Mouse (Mus musculus) liver, embryonic 12.5 days (tissue): ENCODE results near the gene Trim75. TPM values are rescaled to one million over a fixed set of nuclear protein-coding genes. Genes with fewer than 3 reads are reported as not detected.
A peak's percentile ranks its signal among the peaks of the same experiment; 100 is the strongest.

Source experiments
- ATAC-seq: fragments of 200-750 bp; cut with Nextera tagmentation; 2 replicates; pipeline ENCODE4 v1.8.0; 2017; ENCODE audit warnings: moderate number of reproducible peaks, mild to moderate bottlenecking, moderate library complexity
- H3K27ac ChIP-seq: fragments of 300-500 bp; sonication (generic); 2 replicates; pipeline ENCODE4 v1.5.1; 2016; ENCODE audit warnings: mild to moderate bottlenecking
- H3K27me3 ChIP-seq: fragments of 300-500 bp; sonication (generic); replicated peaks from 2 replicates; pipeline ENCODE4 v1.6.1; 2016; ENCODE audit warnings: mild to moderate bottlenecking, moderate library complexity
- H3K36me3 ChIP-seq: fragments of 300-500 bp; sonication (generic); 2 replicates; pipeline ENCODE4 v1.6.1; 2016; ENCODE audit warnings: mild to moderate bottlenecking, moderate library complexity
- H3K4me1 ChIP-seq: fragments of 300-500 bp; sonication (generic); 2 replicates; pipeline ENCODE4 v1.6.1; 2016
- H3K4me2 ChIP-seq: fragments of 300-500 bp; sonication (generic); 2 replicates; pipeline ENCODE4 v1.6.1; 2016; ENCODE audit warnings: mild to moderate bottlenecking, moderate library complexity
- H3K4me3 ChIP-seq: fragments of 300-500 bp; sonication (generic); 2 replicates; pipeline ENCODE4 v1.5.1; 2016; ENCODE audit warnings: mild to moderate bottlenecking, moderate library complexity
- H3K9ac ChIP-seq: fragments of 300-500 bp; sonication (generic); 2 replicates; pipeline ENCODE4 v1.6.1; 2016; ENCODE audit warnings: mild to moderate bottlenecking, moderate library complexity
- H3K9me3 ChIP-seq: fragments of 300-500 bp; sonication (generic); replicated peaks from 2 replicates; pipeline ENCODE4 v1.6.1; 2016; ENCODE audit warnings: mild to moderate bottlenecking, moderate library complexity
- WGBS: fragments of 180-500 bp; shearing (Covaris S2); methylation state at CpG from one replicate; pipeline ENCODE4 v1.1.7; 2016; ENCODE audit not compliant: insufficient replicate concordance; 5-methylcytosine and 5-hydroxymethylcytosine counted together
- polyA plus RNA-seq: library from polyadenylated mRNA; unstranded; fragments of >200 nt; fragmentation: Nextera tagmentation; extraction: Ambion mirVana; gene quantifications from 2 replicates; pipeline ENCODE4 v1.2.1, GENCODE M21; 2016

The Trim75 gene
- polyA plus RNA-seq, 1 experiment from 2014 or later = not detected

GRCm38 (mm10) chr8:64983150-64983897, 4.3 kb downstream of the Trim75 start:
- no peaks in the 10 kb centered on the region for H3K27me3 ChIP-seq
- H3K9ac ChIP-seq = no peak overlapping the region
- H3K9me3 ChIP-seq = no peaks in the 10 kb centered on the region
- no peak for ATAC-seq
- H3K4me2 ChIP-seq = no peak overlapping the region
- no peak overlapping the region for H3K4me3 ChIP-seq
- no peaks in the 10 kb centered on the region for H3K36me3 ChIP-seq
- no peak overlapping the region for H3K27ac ChIP-seq
- H3K4me1 ChIP-seq = no peaks in the 10 kb centered on the region
- 65% methylated on average over 20 of the region's 20 CpGs for WGBS

GRCm38 (mm10) chr8:64962836-64963235, 24.8 kb downstream of the Trim75 start:
- Histone ChIP-seq H3K4me3 (no peak overlapping the region), H3K36me3 (peaks cover 38% of the 10 kb centered on the region), H3K27ac (no peak overlapping the region), H3K27me3 (no peaks in the 10 kb centered on the region), H3K4me2 (no peak overlapping the region), H3K9me3 (no peaks in the 10 kb centered on the region), H3K4me1 (no peaks in the 10 kb centered on the region), H3K9ac (no peak overlapping the region)
- ATAC-seq = no peak

GRCm38 (mm10) chr8:64959025-64959424, 28.6 kb downstream of the Trim75 start:
- Histone ChIP-seq H3K9me3 (no peaks in the 10 kb centered on the region), H3K4me3 (no peak overlapping the region), H3K36me3 (peaks cover 30% of the 10 kb centered on the region), H3K27ac (no peak overlapping the region), H3K27me3 (no peaks in the 10 kb centered on the region), H3K4me2 (no peak overlapping the region), H3K9ac (no peak overlapping the region), H3K4me1 (no peaks in the 10 kb centered on the region)
- ATAC-seq = no peak
- 77% methylated on average over 9 of the region's 9 CpGs for WGBS

- Histone ChIP-seq H3K27me3 (no peaks in the 10 kb centered on the region), H3K4me3 (no peak overlapping the region), H3K9ac (no peak overlapping the region), H3K27ac (no peak overlapping the region), H3K4me2 (no peak overlapping the region), H3K36me3 (peaks cover 5% of the 10 kb centered on the region; the same call in 1 of the 2 replicates), H3K9me3 (no peaks in the 10 kb centered on the region), H3K4me1 (peaks cover 7% of the 10 kb centered on the region; the same call in 1 of the 2 replicates)
- ATAC-seq = no peak
- 83% methylated on average over 6 of the region's 6 CpGs for WGBS
These were observed 35.5 kb downstream of the Trim75 start for GRCm38 (mm10) chr8:64952101-64952500.

GRCm38 (mm10) chr8:64948371-64948770, 39.3 kb downstream of the Trim75 start:
- H3K4me2 ChIP-seq = no peak overlapping the region; the same call in 1 of the 2 replicates
- peaks cover 18% of the 10 kb centered on the region for H3K4me1 ChIP-seq
- H3K9ac ChIP-seq = no peak overlapping the region
- H3K9me3 ChIP-seq = no peaks in the 10 kb centered on the region
- 76% methylated on average over 1 of the region's 1 CpGs for WGBS
- H3K4me3 ChIP-seq = no peak overlapping the region
- H3K36me3 ChIP-seq = no peaks in the 10 kb centered on the region
- H3K27me3 ChIP-seq = 0 out of 2 replicates have a peak, but pooled peaks cover 4% of the 10 kb centered on the region
- no peak overlapping the region for H3K27ac ChIP-seq
- ATAC-seq = no peak

- Histone ChIP-seq H3K4me3 (peak overlapping the region; percentile 79), H3K27me3 (peaks cover 9% of the 10 kb centered on the region), H3K9me3 (no peaks in the 10 kb centered on the region), H3K36me3 (no peaks in the 10 kb centered on the region), H3K4me2 (peak overlapping the region; percentile 85), H3K4me1 (peaks cover 18% of the 10 kb centered on the region), H3K27ac (peak overlapping the region; percentile 69), H3K9ac (peak overlapping the region; percentile 75)
- no peak for ATAC-seq
- WGBS = 11% methylated on average over 10 of the region's 10 CpGs
These were observed 40.0 kb downstream of the Trim75 start for GRCm38 (mm10) chr8:64947698-64948034.

- peak within 1 kb of the TSS; percentile 69 for H3K27ac ChIP-seq
- WGBS = under 1% methylated on average over 73 of the region's 73 CpGs
- H3K9me3 ChIP-seq = no peaks in the 10 kb centered on the region
- peaks cover 15% of the 10 kb centered on the region for H3K27me3 ChIP-seq
- peaks cover 18% of the 10 kb centered on the region for H3K4me1 ChIP-seq
- peak within 1 kb of the TSS; percentile 75 for H3K9ac ChIP-seq
- peak; percentile 95 for ATAC-seq
- no peaks in the 10 kb centered on the region for H3K36me3 ChIP-seq
- peak within 1 kb of the TSS; percentile 85 for H3K4me2 ChIP-seq
- H3K4me3 ChIP-seq = peak within 1 kb of the TSS; percentile 79
These were observed 40.6 kb downstream of the Trim75 start, which contains the start of gene Tmem192 for GRCm38 (mm10) chr8:64946820-64947697. TSS of gene Tmem192 (plus strand) at chr8:64947185.

GRCm38 (mm10) chr8:64946441-64946819, 41.2 kb downstream of the Trim75 start:
- Histone ChIP-seq H3K27ac (no peak overlapping the region), H3K4me1 (peaks cover 20% of the 10 kb centered on the region), H3K27me3 (peaks cover 16% of the 10 kb centered on the region), H3K4me2 (peak overlapping the region; percentile 85), H3K9me3 (no peaks in the 10 kb centered on the region), H3K4me3 (peak overlapping the region; percentile 79), H3K9ac (peak overlapping the region; percentile 75; the same call in 1 of the 2 replicates), H3K36me3 (no peaks in the 10 kb centered on the region)
- 41% methylated on average over 8 of the region's 8 CpGs for WGBS
- ATAC-seq = no peak

- Histone ChIP-seq H3K27ac (no peak overlapping the region), H3K4me3 (no peak overlapping the region), H3K36me3 (no peaks in the 10 kb centered on the region), H3K9me3 (no peaks in the 10 kb centered on the region), H3K27me3 (peaks cover 16% of the 10 kb centered on the region), H3K9ac (no peak overlapping the region), H3K4me2 (0 out of 2 replicates have a peak overlapping the region, but pooled peaks have one; percentile 85), H3K4me1 (peaks cover 20% of the 10 kb centered on the region)
- WGBS = 42% methylated on average over 7 of the region's 7 CpGs
- ATAC-seq = no peak
These were observed 42.0 kb downstream of the Trim75 start for GRCm38 (mm10) chr8:64945606-64946005.

- Histone ChIP-seq H3K27ac (no peak overlapping the region), H3K4me3 (no peak overlapping the region), H3K4me2 (no peak overlapping the region), H3K36me3 (no peaks in the 10 kb centered on the region), H3K4me1 (peaks cover 20% of the 10 kb centered on the region), H3K9me3 (no peaks in the 10 kb centered on the region), H3K27me3 (peaks cover 16% of the 10 kb centered on the region), H3K9ac (no peak overlapping the region)
- ATAC-seq = no peak
- WGBS = 19% methylated on average over 5 of the region's 5 CpGs
These were observed 42.8 kb downstream of the Trim75 start for GRCm38 (mm10) chr8:64944831-64945230.

GRCm38 (mm10) chr8:64942946-64943345, 44.7 kb downstream of the Trim75 start:
- 20% methylated on average over 5 of the region's 5 CpGs for WGBS
- Histone ChIP-seq H3K27me3 (peaks cover 16% of the 10 kb centered on the region), H3K4me1 (peaks cover 18% of the 10 kb centered on the region), H3K4me3 (no peak overlapping the region), H3K36me3 (no peaks in the 10 kb centered on the region), H3K27ac (no peak overlapping the region), H3K4me2 (no peak overlapping the region), H3K9me3 (no peaks in the 10 kb centered on the region), H3K9ac (no peak overlapping the region)
- ATAC-seq = no peak

- no peak overlapping the region for H3K4me2 ChIP-seq
- WGBS = 18% methylated on average over 9 of the region's 9 CpGs
- H3K9ac ChIP-seq = no peak overlapping the region
- peak; percentile 38; the same call in 1 of the 2 replicates for ATAC-seq
- H3K36me3 ChIP-seq = no peaks in the 10 kb centered on the region
- no peaks in the 10 kb centered on the region for H3K9me3 ChIP-seq
- H3K4me3 ChIP-seq = no peak overlapping the region
- peaks cover 13% of the 10 kb centered on the region; the same call in 1 of the 2 replicates for H3K4me1 ChIP-seq
- H3K27ac ChIP-seq = no peak overlapping the region
- peaks cover 16% of the 10 kb centered on the region for H3K27me3 ChIP-seq
These were observed 46.1 kb downstream of the Trim75 start for GRCm38 (mm10) chr8:64941495-64941894.
